Mouse (Mus musculus) stomach, embryonic 16.5 days (tissue): ENCODE data around the gene Fbxw8. TPM values are rescaled to one million over a fixed set of nuclear protein-coding genes. Genes with fewer than 3 reads are reported as not detected.
A peak's percentile ranks its signal among the peaks of the same experiment; 100 is the strongest.

Experiments used
- ATAC-seq: fragments of 200-750 bp; cut with Nextera tagmentation; 2 replicates; pipeline ENCODE4 v1.8.0; 2017; ENCODE audit warnings: moderate number of reproducible peaks, moderate TSS enrichment; ENCODE audit not compliant: insufficient read depth, low FRiP score
- H3K27ac ChIP-seq: fragments of 300-500 bp; sonication (generic); 2 replicates; pipeline ENCODE4 v1.5.1; 2014; ENCODE audit warnings: low read length
- H3K27me3 ChIP-seq: fragments of 300-500 bp; sonication (generic); 2 replicates; pipeline ENCODE4 v1.6.1; 2014; ENCODE audit warnings: low read length, control low read depth, mixed read lengths; ENCODE audit not compliant: control insufficient read depth, insufficient read depth
- H3K36me3 ChIP-seq: fragments of 300-500 bp; sonication (generic); 2 replicates; pipeline ENCODE4 v1.6.1; 2014; ENCODE audit warnings: low read length; ENCODE audit not compliant: control insufficient read depth, insufficient read depth
- H3K4me1 ChIP-seq: fragments of 300-500 bp; sonication (generic); 2 replicates; pipeline ENCODE4 v1.6.1; 2014; ENCODE audit warnings: low read length, control low read depth, mixed read lengths; ENCODE audit not compliant: control insufficient read depth, insufficient read depth
- H3K4me2 ChIP-seq: fragments of 300-500 bp; sonication (generic); 2 replicates; pipeline ENCODE4 v1.6.1; 2014; ENCODE audit warnings: low read depth, low read length, mixed read lengths
- H3K4me3 ChIP-seq: fragments of 300-500 bp; sonication (generic); replicated peaks from 2 replicates; pipeline ENCODE4 v1.5.1; 2014; ENCODE audit warnings: mild to moderate bottlenecking, low read length
- H3K9ac ChIP-seq: fragments of 300-500 bp; sonication (generic); 2 replicates; pipeline ENCODE4 v1.6.1; 2014; ENCODE audit warnings: low read length
- H3K9me3 ChIP-seq: fragments of 300-500 bp; sonication (generic); replicated peaks from 2 replicates; pipeline ENCODE4 v1.6.1; 2016; ENCODE audit warnings: low read length, control low read depth; ENCODE audit not compliant: control insufficient read depth
- WGBS: fragments of 180-500 bp; shearing (Covaris S2); extraction: QIAGEN DNeasy Blood & Tissue Kit; methylation state at CpG from one replicate; pipeline ENCODE4 v1.1.7; 2014; 5-methylcytosine and 5-hydroxymethylcytosine counted together
- polyA plus RNA-seq: library from polyadenylated mRNA; unstranded; fragments of >200 nt; fragmentation: Nextera tagmentation; extraction: Ambion mirVana; gene quantifications from 2 replicates; pipeline ENCODE4 v1.2.1, GENCODE M21; 2015

The Fbxw8 gene
- polyA plus RNA-seq, 1 experiment from 2014 or later = 16.5 TPM

GRCm38 (mm10) chr5:118123096-118123495 lies 32.2 kb downstream of the Fbxw8 start:
- H3K27ac ChIP-seq = peak overlapping the region; percentile 43; the same call in 1 of the 2 replicates
- no peak overlapping the region for H3K4me2 ChIP-seq
- no peaks in the 10 kb centered on the region for H3K27me3 ChIP-seq
- H3K9ac ChIP-seq = no peak overlapping the region
- H3K4me1 ChIP-seq = peaks cover 17% of the 10 kb centered on the region
- H3K9me3 ChIP-seq = no peaks in the 10 kb centered on the region
- 47% methylated on average over 10 of the region's 10 CpGs for WGBS
- no peak overlapping the region for H3K4me3 ChIP-seq
- no peak for ATAC-seq
- 0 out of 2 replicates have a peak, but pooled peaks cover 2% of the 10 kb centered on the region for H3K36me3 ChIP-seq

- Histone ChIP-seq H3K36me3 (no peaks in the 10 kb centered on the region), H3K4me1 (peaks cover 17% of the 10 kb centered on the region), H3K27ac (no peak overlapping the region), H3K4me3 (no peak overlapping the region), H3K9me3 (no peaks in the 10 kb centered on the region), H3K27me3 (no peaks in the 10 kb centered on the region), H3K9ac (no peak overlapping the region), H3K4me2 (no peak overlapping the region)
- ATAC-seq = no peak
- 81% methylated on average over 4 of the region's 4 CpGs for WGBS
Observed at GRCm38 (mm10) chr5:118121928-118122327, 33.3 kb downstream of the Fbxw8 start.

DNA sequence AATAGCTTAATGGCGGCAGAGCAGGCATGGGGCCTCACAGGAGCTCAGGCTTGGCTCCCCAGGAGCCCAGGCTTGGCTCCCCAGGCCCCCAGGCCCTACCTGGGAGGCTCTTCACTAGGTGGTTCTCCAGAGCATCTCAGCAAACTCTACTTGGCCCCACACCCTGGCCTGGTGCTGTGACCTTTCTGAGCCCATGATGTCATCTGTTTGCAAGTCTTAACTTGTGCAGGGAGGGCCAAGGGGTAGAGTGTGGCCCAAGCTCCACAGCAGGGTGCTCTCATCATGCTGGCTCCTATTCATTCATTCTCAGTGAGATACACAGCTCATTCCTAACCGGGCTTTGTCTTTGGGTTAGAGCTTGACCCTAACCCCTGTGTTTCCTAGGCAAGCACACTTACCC lies 34.6 kb downstream of the Fbxw8 start:
- Histone ChIP-seq H3K9me3 (no peaks in the 10 kb centered on the region), H3K9ac (no peak overlapping the region), H3K36me3 (no peaks in the 10 kb centered on the region), H3K27ac (no peak overlapping the region; the same call in 1 of the 2 replicates), H3K4me1 (peaks cover 17% of the 10 kb centered on the region), H3K4me2 (no peak overlapping the region), H3K4me3 (no peak overlapping the region), H3K27me3 (no peaks in the 10 kb centered on the region)
- 62% methylated on average over 2 of the region's 2 CpGs for WGBS
- ATAC-seq = no peak; the same call in 1 of the 2 replicates

DNA sequence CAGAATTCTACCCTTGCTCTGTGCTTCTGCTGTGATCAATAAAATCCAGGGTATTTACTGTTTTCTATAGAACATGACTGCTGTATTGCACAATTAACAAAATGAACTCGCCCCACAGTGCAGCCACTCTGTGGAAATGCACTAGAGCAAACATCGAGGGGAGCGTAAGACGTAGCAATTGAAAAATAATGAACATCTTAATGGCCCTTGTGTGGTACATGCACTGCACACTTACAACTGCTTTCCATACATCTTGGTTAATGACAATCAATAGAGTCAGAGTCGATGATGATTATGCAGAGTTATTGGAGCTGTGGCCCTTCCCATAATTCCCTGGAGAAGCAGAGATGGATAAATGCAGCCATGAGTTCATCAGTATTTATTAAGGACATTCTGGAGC lies 36.3 kb downstream of the Fbxw8 start:
- H3K4me2 ChIP-seq = no peak overlapping the region
- 94% methylated on average over 5 of the region's 5 CpGs for WGBS
- no peaks in the 10 kb centered on the region for H3K27me3 ChIP-seq
- no peak overlapping the region for H3K9ac ChIP-seq
- no peak for ATAC-seq
- H3K4me3 ChIP-seq = no peak overlapping the region
- H3K9me3 ChIP-seq = no peaks in the 10 kb centered on the region
- no peaks in the 10 kb centered on the region for H3K36me3 ChIP-seq
- H3K27ac ChIP-seq = no peak overlapping the region
- peaks cover 11% of the 10 kb centered on the region for H3K4me1 ChIP-seq

- no peak for ATAC-seq
- Histone ChIP-seq H3K9me3 (no peaks in the 10 kb centered on the region), H3K36me3 (no peaks in the 10 kb centered on the region), H3K27me3 (no peaks in the 10 kb centered on the region), H3K4me2 (no peak overlapping the region), H3K9ac (no peak overlapping the region), H3K4me3 (no peak overlapping the region), H3K4me1 (peaks cover 11% of the 10 kb centered on the region), H3K27ac (no peak overlapping the region)
- WGBS = 75% methylated on average over 3 of the region's 3 CpGs
Observed at GRCm38 (mm10) chr5:118118351-118118750, 36.9 kb downstream of the Fbxw8 start.

GRCm38 (mm10) chr5:118113617-118114016 lies 41.6 kb downstream of the Fbxw8 start:
- H3K4me3 ChIP-seq = no peak overlapping the region
- H3K9me3 ChIP-seq = no peaks in the 10 kb centered on the region
- no peaks in the 10 kb centered on the region; the same call in 1 of the 2 replicates for H3K36me3 ChIP-seq
- H3K27me3 ChIP-seq = no peaks in the 10 kb centered on the region
- H3K4me2 ChIP-seq = no peak overlapping the region
- H3K9ac ChIP-seq = no peak overlapping the region
- no peak overlapping the region for H3K27ac ChIP-seq
- no peaks in the 10 kb centered on the region for H3K4me1 ChIP-seq
- no peak for ATAC-seq
- WGBS = 77% methylated on average over 13 of the region's 13 CpGs

DNA sequence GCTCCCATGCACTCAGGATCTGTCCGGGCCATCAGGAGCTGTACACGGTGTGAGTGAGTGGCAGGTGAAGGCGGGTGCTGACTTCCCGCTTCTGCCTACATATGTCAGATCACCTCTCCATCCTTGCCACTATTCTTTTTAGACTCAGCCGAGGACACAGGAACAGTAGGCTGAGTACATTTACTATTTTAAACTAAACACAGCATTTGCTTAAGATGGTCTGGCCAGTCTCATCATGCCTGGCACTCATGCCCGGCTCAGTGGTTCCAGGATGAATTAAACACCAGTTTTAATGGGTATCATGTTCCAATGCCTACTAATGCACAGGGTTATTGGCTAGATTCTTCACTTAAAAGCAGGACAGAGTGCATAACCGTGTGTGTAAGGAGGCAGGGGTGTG lies 42.2 kb downstream of the Fbxw8 start:
- H3K4me3 ChIP-seq = no peak overlapping the region
- no peak overlapping the region for H3K4me2 ChIP-seq
- no peaks in the 10 kb centered on the region for H3K9me3 ChIP-seq
- no peaks in the 10 kb centered on the region for H3K4me1 ChIP-seq
- no peaks in the 10 kb centered on the region for H3K27me3 ChIP-seq
- ATAC-seq = no peak
- WGBS = 82% methylated on average over 7 of the region's 7 CpGs
- no peaks in the 10 kb centered on the region; the same call in 1 of the 2 replicates for H3K36me3 ChIP-seq
- H3K27ac ChIP-seq = no peak overlapping the region
- no peak overlapping the region for H3K9ac ChIP-seq

DNA sequence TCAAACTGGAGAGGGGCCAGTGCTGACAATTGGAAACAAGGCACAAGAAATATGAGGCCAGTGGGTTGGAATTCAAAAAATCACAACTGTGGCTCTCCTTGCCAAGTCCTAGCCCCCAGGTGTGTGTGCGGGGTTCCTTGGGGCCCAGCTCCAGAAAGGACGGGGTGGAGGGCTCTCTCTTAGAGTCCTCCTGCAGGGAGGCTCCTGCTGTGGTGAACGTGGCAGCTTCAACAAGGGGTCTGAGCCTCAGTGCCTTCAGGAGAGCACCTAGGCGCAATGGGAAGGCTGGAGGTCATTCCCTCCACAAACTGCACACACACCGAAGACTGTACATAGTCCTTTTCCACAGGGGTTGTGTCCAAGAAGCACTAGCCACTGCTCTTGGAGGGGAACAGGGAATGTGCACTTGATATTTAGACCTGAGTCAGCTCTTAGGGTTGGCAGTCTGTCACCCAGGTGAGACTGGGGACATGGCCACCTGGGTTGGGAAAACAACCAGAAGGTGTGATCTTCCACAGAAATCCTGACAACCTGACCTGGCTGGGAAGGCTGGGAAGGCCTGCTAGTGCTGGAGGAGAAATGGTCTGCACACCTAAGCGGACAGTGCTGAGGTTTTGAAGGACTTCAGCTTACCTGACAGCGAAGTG lies 46.3 kb downstream of the Fbxw8 start:
- ATAC-seq = no peak
- WGBS = 84% methylated on average over 7 of the region's 7 CpGs
- no peaks in the 10 kb centered on the region for H3K4me1 ChIP-seq
- peaks cover 4% of the 10 kb centered on the region for H3K36me3 ChIP-seq
- no peak overlapping the region for H3K4me2 ChIP-seq
- no peaks in the 10 kb centered on the region for H3K27me3 ChIP-seq
- no peak overlapping the region for H3K27ac ChIP-seq
- no peak overlapping the region for H3K9ac ChIP-seq
- H3K4me3 ChIP-seq = no peak overlapping the region
- H3K9me3 ChIP-seq = no peaks in the 10 kb centered on the region

GRCm38 (mm10) chr5:118108124-118108793 lies 47.0 kb downstream of the Fbxw8 start:
- ATAC-seq = peak; percentile 31; the same call in 1 of the 2 replicates
- Histone ChIP-seq H3K4me1 (no peaks in the 10 kb centered on the region), H3K27me3 (no peaks in the 10 kb centered on the region), H3K9me3 (no peaks in the 10 kb centered on the region), H3K9ac (no peak overlapping the region), H3K4me2 (no peak overlapping the region), H3K4me3 (no peak overlapping the region), H3K36me3 (peaks cover 4% of the 10 kb centered on the region), H3K27ac (no peak overlapping the region)
- 81% methylated on average over 17 of the region's 17 CpGs for WGBS
